Mouse (Mus musculus): Measurements from ENCODE around the gene Alox5. TPM values are rescaled to one million over a fixed set of nuclear protein-coding genes. Genes with fewer than 3 reads are reported as not detected.

Alox5 gene
- polyA plus RNA-seq, 1 experiment from 2014 or later: 0.86 TPM

DNA sequence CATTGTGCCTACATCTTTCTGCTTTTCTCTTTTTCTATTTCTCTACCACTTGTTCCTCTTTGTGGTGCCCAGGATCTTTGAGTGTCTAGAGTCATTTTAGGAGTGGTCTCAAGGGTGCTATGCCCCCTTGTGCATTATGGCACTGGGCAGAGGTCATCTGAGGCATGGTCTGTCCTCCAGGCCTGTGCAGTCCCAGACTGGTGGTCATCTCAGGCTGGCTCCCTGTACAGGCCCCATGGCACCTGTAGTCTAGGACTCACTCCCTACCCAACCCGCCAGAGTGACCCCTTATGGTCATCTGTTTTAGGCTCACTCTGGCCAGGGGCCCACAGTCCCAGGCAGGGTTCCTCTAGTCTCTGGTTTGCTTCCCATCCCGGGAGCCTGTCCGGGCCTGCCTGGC is 89.5 kb downstream of the Alox5 start:
- ATAC-seq (ENCODE audit: low FRiP score) (no peak), DNase-seq (ENCODE audit: low spot score) (no peak)
- H3K4me3 ChIP-seq (ENCODE audit: low read depth, low read length): no peak overlapping the region
- no peaks in the 10 kb centered on the region for H3K36me3 ChIP-seq (ENCODE audit: control insufficient read depth, insufficient read depth, low read length)
- no peaks in the 10 kb centered on the region for H3K4me1 ChIP-seq (replicated peaks; ENCODE audit: control insufficient read depth, insufficient read depth, low read length)
- H3K27me3 ChIP-seq (ENCODE audit: control insufficient read depth, insufficient read depth, low read length): no peaks in the 10 kb centered on the region
- H3K27ac ChIP-seq (ENCODE audit: low read depth, low read length): no peak overlapping the region
- no peak overlapping the region for H3K9ac ChIP-seq (ENCODE audit: low read depth, low read length)
- no peaks in the 10 kb centered on the region for H3K9me3 ChIP-seq (ENCODE audit: control insufficient read depth, low read length)
- 95% methylated on average over 3 of the region's 3 CpGs for WGBS
- no peak overlapping the region for H3K4me2 ChIP-seq (replicated peaks; ENCODE audit: low read depth, low read length)

DNA sequence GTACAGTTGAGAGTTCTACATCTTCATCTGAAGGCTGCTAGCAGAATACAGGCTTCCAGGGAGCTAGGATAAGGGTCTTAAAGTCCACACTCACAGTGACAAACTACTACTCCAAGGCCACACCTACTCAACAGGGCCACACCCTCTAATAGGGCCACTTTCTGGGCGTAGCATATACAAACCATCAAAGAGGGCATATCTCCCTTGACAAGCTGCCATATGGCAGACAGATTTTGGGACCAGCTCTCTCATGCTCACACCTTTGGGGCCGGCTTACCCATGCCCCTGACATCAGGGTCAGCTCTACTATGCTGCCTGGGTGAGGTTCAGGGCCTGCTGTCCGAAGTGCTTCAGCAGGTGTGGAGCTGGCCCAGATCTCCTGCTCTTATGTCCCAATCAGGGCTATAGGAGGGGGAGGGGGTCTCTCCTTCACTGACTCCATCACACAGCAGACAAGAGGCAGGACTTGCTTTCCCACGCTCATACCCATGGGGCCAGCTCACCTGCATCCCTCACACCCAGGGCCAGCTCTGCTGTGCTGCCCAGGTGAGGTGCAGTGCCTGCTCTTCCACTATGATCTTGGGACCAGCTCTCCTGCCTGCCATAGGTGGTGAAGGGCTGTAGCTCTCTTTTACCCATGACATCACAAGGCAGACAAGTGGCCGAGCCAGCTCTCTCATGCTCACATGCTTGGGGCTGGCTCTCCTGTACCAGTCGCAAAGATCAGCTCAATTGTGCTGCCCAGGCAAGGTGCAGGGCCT is 90.6 kb downstream of the Alox5 start:
- H3K9ac ChIP-seq (ENCODE audit: low read depth, low read length): no peak overlapping the region
- H3K4me1 ChIP-seq (replicated peaks; ENCODE audit: control insufficient read depth, insufficient read depth, low read length): no peaks in the 10 kb centered on the region
- no peak overlapping the region for H3K27ac ChIP-seq (ENCODE audit: low read depth, low read length)
- H3K27me3 ChIP-seq (ENCODE audit: control insufficient read depth, insufficient read depth, low read length): no peaks in the 10 kb centered on the region
- DNase-seq (ENCODE audit: low spot score): no peak
- no peak for ATAC-seq (ENCODE audit: low FRiP score)
- no peaks in the 10 kb centered on the region for H3K9me3 ChIP-seq (ENCODE audit: control insufficient read depth, low read length)
- no peaks in the 10 kb centered on the region for H3K36me3 ChIP-seq (ENCODE audit: control insufficient read depth, insufficient read depth, low read length)
- H3K4me3 ChIP-seq (ENCODE audit: low read depth, low read length): no peak overlapping the region
- WGBS: 84% methylated on average over 6 of the region's 6 CpGs
- H3K4me2 ChIP-seq (replicated peaks; ENCODE audit: low read depth, low read length): no peak overlapping the region

DNA sequence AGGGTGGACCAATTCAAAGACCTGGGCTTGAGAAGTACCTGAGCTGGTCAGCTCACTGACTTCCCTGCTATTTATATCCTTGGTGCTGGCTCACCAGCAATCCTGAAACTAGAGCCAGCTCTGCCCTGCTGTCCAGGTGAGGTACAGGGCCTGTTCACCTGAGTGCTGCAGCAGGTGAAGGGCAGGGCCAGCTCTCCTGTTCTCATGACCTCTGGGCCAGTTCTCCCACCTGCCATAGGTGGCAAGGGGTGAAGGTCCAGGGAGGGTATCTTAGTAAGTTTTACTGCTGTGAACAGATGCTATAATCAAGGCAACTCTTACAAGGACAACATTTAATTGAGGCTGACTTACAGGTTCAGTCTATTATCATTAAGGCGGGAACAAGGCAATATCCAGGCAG is 91.2 kb downstream of the Alox5 start:
- Histone ChIP-seq H3K4me1 (replicated peaks; ENCODE audit: control insufficient read depth, insufficient read depth, low read length) (no peaks in the 10 kb centered on the region), H3K9me3 (ENCODE audit: control insufficient read depth, low read length) (no peaks in the 10 kb centered on the region), H3K4me2 (replicated peaks; ENCODE audit: low read depth, low read length) (no peak overlapping the region), H3K27me3 (ENCODE audit: control insufficient read depth, insufficient read depth, low read length) (no peaks in the 10 kb centered on the region), H3K27ac (ENCODE audit: low read depth, low read length) (no peak overlapping the region), H3K4me3 (ENCODE audit: low read depth, low read length) (no peak overlapping the region), H3K36me3 (ENCODE audit: control insufficient read depth, insufficient read depth, low read length) (no peaks in the 10 kb centered on the region), H3K9ac (ENCODE audit: low read depth, low read length) (no peak overlapping the region)
- DNase-seq (ENCODE audit: low spot score) (no peak), ATAC-seq (ENCODE audit: low FRiP score) (no peak)
- 95% methylated on average over 1 of the region's 1 CpGs for WGBS

DNA sequence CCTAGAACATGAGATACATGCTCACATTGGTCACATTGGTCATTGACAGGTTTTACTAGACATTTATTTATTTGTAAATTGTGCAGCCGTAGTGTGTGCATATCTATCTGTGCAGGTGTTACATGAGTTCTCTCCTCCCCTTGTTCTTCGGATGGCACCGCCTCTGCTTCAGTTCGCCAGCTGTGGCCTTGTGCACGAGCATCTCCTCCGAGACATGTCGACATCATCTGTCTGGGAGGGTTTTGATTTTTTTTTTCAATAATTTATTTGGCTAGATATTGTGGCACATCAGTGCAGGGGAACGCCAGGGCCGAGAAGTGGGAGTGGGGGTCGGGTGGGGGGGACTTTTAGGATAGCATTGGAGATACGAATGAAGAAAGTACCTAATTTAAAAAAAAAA is 93.0 kb downstream of the Alox5 start:
- Histone ChIP-seq H3K27ac (ENCODE audit: low read depth, low read length) (no peak overlapping the region), H3K4me1 (replicated peaks; ENCODE audit: control insufficient read depth, insufficient read depth, low read length) (no peaks in the 10 kb centered on the region), H3K36me3 (ENCODE audit: control insufficient read depth, insufficient read depth, low read length) (no peaks in the 10 kb centered on the region), H3K27me3 (ENCODE audit: control insufficient read depth, insufficient read depth, low read length) (no peaks in the 10 kb centered on the region), H3K9me3 (ENCODE audit: control insufficient read depth, low read length) (no peaks in the 10 kb centered on the region), H3K4me2 (replicated peaks; ENCODE audit: low read depth, low read length) (no peak overlapping the region), H3K9ac (ENCODE audit: low read depth, low read length) (no peak overlapping the region), H3K4me3 (ENCODE audit: low read depth, low read length) (no peak overlapping the region)
- no peak for ATAC-seq (ENCODE audit: low FRiP score)
- 87% methylated on average over 11 of the region's 11 CpGs for WGBS
- no peak for DNase-seq (ENCODE audit: low spot score)

DNA sequence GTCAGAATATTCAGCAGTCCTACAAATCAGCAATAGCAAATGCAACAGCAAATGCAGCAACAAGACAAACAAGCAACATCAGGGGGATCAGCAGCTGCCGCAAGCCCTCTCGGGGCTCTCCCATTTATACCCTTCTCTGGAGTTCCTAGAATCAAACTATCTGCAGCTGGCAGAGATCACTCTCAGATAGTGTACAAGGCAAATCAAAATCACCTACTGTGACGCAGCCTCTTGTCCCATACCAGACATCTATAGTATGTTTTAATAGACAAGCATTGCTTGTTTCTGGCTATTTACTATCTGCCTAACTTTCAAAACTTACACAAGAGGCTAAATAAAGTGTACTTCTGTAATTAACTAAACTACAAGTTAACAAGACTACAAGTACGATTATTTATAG is 99.0 kb downstream of the Alox5 start:
- H3K4me2 ChIP-seq (replicated peaks; ENCODE audit: low read depth, low read length): no peak overlapping the region
- H3K9ac ChIP-seq (ENCODE audit: low read depth, low read length): no peak overlapping the region
- no peak overlapping the region for H3K27ac ChIP-seq (ENCODE audit: low read depth, low read length)

DNA sequence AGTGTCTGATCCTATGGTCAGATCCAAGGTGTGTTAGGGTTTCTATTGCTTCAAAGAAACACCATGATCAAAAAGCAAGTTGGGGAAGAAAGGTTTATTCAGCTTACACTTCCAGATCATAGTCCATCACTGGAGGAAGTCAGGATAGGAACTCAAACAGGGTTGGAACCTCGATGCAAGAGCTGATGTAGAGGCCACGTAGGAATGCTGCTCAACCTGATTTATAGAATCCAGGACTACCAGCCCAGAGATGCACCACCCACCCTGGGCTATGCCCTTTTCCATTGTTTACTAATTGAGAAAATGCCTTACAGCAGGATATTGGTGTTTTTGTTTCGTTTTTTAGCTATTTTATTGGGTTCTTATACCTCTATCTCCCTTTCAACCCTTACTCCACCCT is 99.5 kb downstream of the Alox5 start:
- no peaks in the 10 kb centered on the region for H3K4me1 ChIP-seq (replicated peaks; ENCODE audit: control insufficient read depth, insufficient read depth, low read length)
- H3K4me3 ChIP-seq (ENCODE audit: low read depth, low read length): no peak overlapping the region
- DNase-seq (ENCODE audit: low spot score): no peak
- no peak overlapping the region for H3K9ac ChIP-seq (ENCODE audit: low read depth, low read length)
- no peaks in the 10 kb centered on the region for H3K9me3 ChIP-seq (ENCODE audit: control insufficient read depth, low read length)
- ATAC-seq (ENCODE audit: low FRiP score): no peak
- no peaks in the 10 kb centered on the region for H3K27me3 ChIP-seq (ENCODE audit: control insufficient read depth, insufficient read depth, low read length)
- H3K36me3 ChIP-seq (ENCODE audit: control insufficient read depth, insufficient read depth, low read length): no peaks in the 10 kb centered on the region
- H3K27ac ChIP-seq (ENCODE audit: low read depth, low read length): no peak overlapping the region
- 93% methylated on average over 3 of the region's 3 CpGs for WGBS
- H3K4me2 ChIP-seq (replicated peaks; ENCODE audit: low read depth, low read length): no peak overlapping the region

More for the DNA sequence above, 99.0 kb downstream of the Alox5 start:
- 95% methylated on average over 4 of the region's 4 CpGs for WGBS
- no peaks in the 10 kb centered on the region for H3K4me1 ChIP-seq (replicated peaks; ENCODE audit: control insufficient read depth, insufficient read depth, low read length)
- DNase-seq (ENCODE audit: low spot score) (no peak), ATAC-seq (ENCODE audit: low FRiP score) (no peak)
- H3K4me3 ChIP-seq (ENCODE audit: low read depth, low read length): no peak overlapping the region
- H3K36me3 ChIP-seq (ENCODE audit: control insufficient read depth, insufficient read depth, low read length): no peaks in the 10 kb centered on the region
- no peaks in the 10 kb centered on the region for H3K27me3 ChIP-seq (ENCODE audit: control insufficient read depth, insufficient read depth, low read length)
- no peaks in the 10 kb centered on the region for H3K9me3 ChIP-seq (ENCODE audit: control insufficient read depth, low read length)

Other genes starting within 250 kb of the Alox5 start
- 8.1 and 9.4 TPM in 2 replicates for gene Zfand4, start 197.0 kb downstream of the Alox5 start, polyA plus RNA-seq (2014; fragmentation: Nextera tagmentation; extraction: Ambion mirVana)
- 47.9 and 52.8 TPM in 2 replicates for gene March8, start 123.2 kb downstream of the Alox5 start, polyA plus RNA-seq (2014; fragmentation: Nextera tagmentation; extraction: Ambion mirVana)
- gene Olfr211, start 27.9 kb upstream of the Alox5 start, polyA plus RNA-seq (2014; fragmentation: Nextera tagmentation; extraction: Ambion mirVana): not detected in 2 replicates
- gene Olfr212, start 45.3 kb upstream of the Alox5 start, polyA plus RNA-seq (2014; fragmentation: Nextera tagmentation; extraction: Ambion mirVana): not detected in 2 replicates
- not detected in 2 replicates for gene Olfr213, start 77.3 kb upstream of the Alox5 start, polyA plus RNA-seq (2014; fragmentation: Nextera tagmentation; extraction: Ambion mirVana)
- 0.36 and 0.54 TPM in 2 replicates for gene Gm5580, start 90.0 kb upstream of the Alox5 start, polyA plus RNA-seq (2014; fragmentation: Nextera tagmentation; extraction: Ambion mirVana)
- not detected in 2 replicates for gene Olfr214, start 93.1 kb upstream of the Alox5 start, polyA plus RNA-seq (2014; fragmentation: Nextera tagmentation; extraction: Ambion mirVana)
- gene Olfr215, start 123.0 kb upstream of the Alox5 start, polyA plus RNA-seq (2014; fragmentation: Nextera tagmentation; extraction: Ambion mirVana): not detected in 2 replicates
- gene Zfp422, start 167.8 kb upstream of the Alox5 start, polyA plus RNA-seq (2014; fragmentation: Nextera tagmentation; extraction: Ambion mirVana): 313 and 337 TPM in 2 replicates
- gene Depp1, start 189.4 kb upstream of the Alox5 start, polyA plus RNA-seq (2014; fragmentation: Nextera tagmentation; extraction: Ambion mirVana): 9.8 and 12.0 TPM in 2 replicates
- gene Rassf4, start 212.8 kb upstream of the Alox5 start, polyA plus RNA-seq (2014; fragmentation: Nextera tagmentation; extraction: Ambion mirVana): 60.7 and 78.3 TPM in 2 replicates

All from hindbrain, embryonic 11.5 days (tissue).